Mouse (Mus musculus): ENCODE measurements around the gene Afap1l2. TPM values are rescaled to one million over a fixed set of nuclear protein-coding genes. Genes with fewer than 3 reads are reported as not detected.

The Afap1l2 gene
- polyA plus RNA-seq, 1 experiment from 2014 or later = 18.7 TPM

GRCm38 (mm10) chr19:56929392-56929791, 78.6 kb downstream of the Afap1l2 start:
- no peak for ATAC-seq (ENCODE audit: low read depth)
- 86% methylated on average over 3 of the region's 3 CpGs for WGBS

GRCm38 (mm10) chr19:56921744-56922143, 86.3 kb downstream of the Afap1l2 start:
- Histone ChIP-seq H3K4me3 (no peak overlapping the region), H3K9me3 (no peaks in the 10 kb centered on the region), H3K36me3 (no peaks in the 10 kb centered on the region), H3K27me3 (no peaks in the 10 kb centered on the region), H3K4me2 (no peak overlapping the region), H3K27ac (replicated peaks) (no peak overlapping the region), H3K9ac (no peak overlapping the region), H3K4me1 (replicated peaks) (no peaks in the 10 kb centered on the region)
- no peak for ATAC-seq (ENCODE audit: low read depth)
- 78% methylated on average over 5 of the region's 5 CpGs for WGBS

More at GRCm38 (mm10) chr19:56929392-56929791, 78.6 kb downstream of the Afap1l2 start:
- H3K9me3 ChIP-seq = no peaks in the 10 kb centered on the region
- no peak overlapping the region for H3K4me3 ChIP-seq
- H3K9ac ChIP-seq = no peak overlapping the region
- no peaks in the 10 kb centered on the region for H3K36me3 ChIP-seq
- no peaks in the 10 kb centered on the region for H3K4me1 ChIP-seq (replicated peaks)
- H3K4me2 ChIP-seq = no peak overlapping the region
- no peaks in the 10 kb centered on the region for H3K27me3 ChIP-seq
- H3K27ac ChIP-seq (replicated peaks) = no peak overlapping the region

GRCm38 (mm10) chr19:56920232-56920631, 87.8 kb downstream of the Afap1l2 start:
- Histone ChIP-seq H3K9ac (no peak overlapping the region), H3K36me3 (no peaks in the 10 kb centered on the region), H3K4me3 (no peak overlapping the region), H3K4me1 (replicated peaks) (no peaks in the 10 kb centered on the region), H3K4me2 (no peak overlapping the region), H3K27me3 (no peaks in the 10 kb centered on the region), H3K27ac (replicated peaks) (no peak overlapping the region), H3K9me3 (no peaks in the 10 kb centered on the region)
- ATAC-seq (ENCODE audit: low read depth) = no peak
- WGBS = 95% methylated on average over 13 of the region's 13 CpGs

- H3K4me2 ChIP-seq = no peak overlapping the region
- peak; percentile 56; the same call in 1 of the 2 replicates for ATAC-seq (ENCODE audit: low read depth)
- no peaks in the 10 kb centered on the region for H3K36me3 ChIP-seq
- no peak overlapping the region for H3K9ac ChIP-seq
- H3K4me1 ChIP-seq (replicated peaks) = no peaks in the 10 kb centered on the region
- H3K27me3 ChIP-seq = no peaks in the 10 kb centered on the region
- no peaks in the 10 kb centered on the region; the same call in 1 of the 2 replicates for H3K9me3 ChIP-seq
- H3K4me3 ChIP-seq = no peak overlapping the region
- WGBS = 28% methylated on average over 7 of the region's 7 CpGs
- no peak overlapping the region for H3K27ac ChIP-seq (replicated peaks)
Measured at GRCm38 (mm10) chr19:56919628-56920027, 88.4 kb downstream of the Afap1l2 start.

GRCm38 (mm10) chr19:56915084-56915483, 92.9 kb downstream of the Afap1l2 start:
- Histone ChIP-seq H3K4me3 (no peak overlapping the region), H3K9me3 (no peaks in the 10 kb centered on the region; the same call in 1 of the 2 replicates), H3K27ac (replicated peaks) (no peak overlapping the region), H3K9ac (no peak overlapping the region), H3K4me1 (replicated peaks) (peaks cover 11% of the 10 kb centered on the region; the same call in 1 of the 2 replicates), H3K27me3 (no peaks in the 10 kb centered on the region), H3K36me3 (no peaks in the 10 kb centered on the region), H3K4me2 (no peak overlapping the region)
- WGBS = 64% methylated on average over 6 of the region's 6 CpGs
- no peak for ATAC-seq (ENCODE audit: low read depth)

GRCm38 (mm10) chr19:56914658-56915057, 93.4 kb downstream of the Afap1l2 start:
- Histone ChIP-seq H3K36me3 (no peaks in the 10 kb centered on the region), H3K4me2 (no peak overlapping the region), H3K4me3 (no peak overlapping the region), H3K9ac (no peak overlapping the region), H3K27me3 (no peaks in the 10 kb centered on the region), H3K27ac (replicated peaks) (no peak overlapping the region), H3K4me1 (replicated peaks) (peaks cover 11% of the 10 kb centered on the region; the same call in 1 of the 2 replicates), H3K9me3 (no peaks in the 10 kb centered on the region; the same call in 1 of the 2 replicates)
- WGBS = 92% methylated on average over 3 of the region's 3 CpGs
- ATAC-seq (ENCODE audit: low read depth) = no peak

GRCm38 (mm10) chr19:56913761-56914160, 94.3 kb downstream of the Afap1l2 start:
- Histone ChIP-seq H3K9me3 (no peaks in the 10 kb centered on the region; the same call in 1 of the 2 replicates), H3K36me3 (no peaks in the 10 kb centered on the region), H3K4me2 (no peak overlapping the region), H3K4me3 (no peak overlapping the region), H3K27me3 (no peaks in the 10 kb centered on the region), H3K4me1 (replicated peaks) (peaks cover 13% of the 10 kb centered on the region; the same call in 1 of the 2 replicates), H3K27ac (replicated peaks) (no peak overlapping the region), H3K9ac (no peak overlapping the region)
- ATAC-seq (ENCODE audit: low read depth) = no peak
- 87% methylated on average over 4 of the region's 4 CpGs for WGBS

GRCm38 (mm10) chr19:56910561-56910960, 97.5 kb downstream of the Afap1l2 start:
- no peak overlapping the region for H3K4me2 ChIP-seq
- no peak overlapping the region; the same call in 1 of the 2 replicates for H3K27ac ChIP-seq (replicated peaks)
- no peak overlapping the region for H3K9ac ChIP-seq
- peaks cover 13% of the 10 kb centered on the region; the same call in 1 of the 2 replicates for H3K4me1 ChIP-seq (replicated peaks)
- no peaks in the 10 kb centered on the region; the same call in 1 of the 2 replicates for H3K9me3 ChIP-seq
- no peak overlapping the region for H3K4me3 ChIP-seq
- H3K27me3 ChIP-seq = no peaks in the 10 kb centered on the region
- no peak for ATAC-seq (ENCODE audit: low read depth)
- H3K36me3 ChIP-seq = no peaks in the 10 kb centered on the region
- WGBS = 57% methylated on average over 11 of the region's 11 CpGs

GRCm38 (mm10) chr19:56908472-56909270, 99.4 kb downstream of the Afap1l2 start:
- Histone ChIP-seq H3K4me2 (no peak overlapping the region), H3K36me3 (no peaks in the 10 kb centered on the region), H3K27ac (replicated peaks) (no peak overlapping the region), H3K9ac (no peak overlapping the region), H3K4me1 (replicated peaks) (peaks cover 13% of the 10 kb centered on the region; the same call in 1 of the 2 replicates), H3K9me3 (no peaks in the 10 kb centered on the region), H3K27me3 (no peaks in the 10 kb centered on the region), H3K4me3 (no peak overlapping the region)
- ATAC-seq (ENCODE audit: low read depth) = peak; percentile 34; the same call in 1 of the 2 replicates
- WGBS = 74% methylated on average over 17 of the region's 17 CpGs

- 58% methylated on average over 3 of the region's 3 CpGs for WGBS
- Histone ChIP-seq H3K27ac (replicated peaks) (no peak overlapping the region), H3K9ac (no peak overlapping the region), H3K27me3 (no peaks in the 10 kb centered on the region), H3K4me2 (no peak overlapping the region), H3K9me3 (no peaks in the 10 kb centered on the region), H3K4me1 (replicated peaks) (peaks cover 13% of the 10 kb centered on the region; the same call in 1 of the 2 replicates), H3K4me3 (no peak overlapping the region), H3K36me3 (no peaks in the 10 kb centered on the region)
- ATAC-seq (ENCODE audit: low read depth) = no peak
Measured at GRCm38 (mm10) chr19:56907850-56908249, 100.2 kb downstream of the Afap1l2 start.

GRCm38 (mm10) chr19:56905395-56905794, 102.6 kb downstream of the Afap1l2 start:
- H3K4me1 ChIP-seq (replicated peaks) = peaks cover 6% of the 10 kb centered on the region; the same call in 1 of the 2 replicates
- no peak overlapping the region for H3K27ac ChIP-seq (replicated peaks)
- no peak for ATAC-seq (ENCODE audit: low read depth)
- H3K36me3 ChIP-seq = no peaks in the 10 kb centered on the region
- H3K9me3 ChIP-seq = no peaks in the 10 kb centered on the region
- H3K4me3 ChIP-seq = no peak overlapping the region
- H3K9ac ChIP-seq = no peak overlapping the region
- no peaks in the 10 kb centered on the region for H3K27me3 ChIP-seq
- 88% methylated on average over 7 of the region's 7 CpGs for whole genome bisulfite sequencing
- no peak overlapping the region for H3K4me2 ChIP-seq

GRCm38 (mm10) chr19:56904095-56904494, 103.9 kb downstream of the Afap1l2 start:
- Histone ChIP-seq H3K27me3 (no peaks in the 10 kb centered on the region), H3K4me1 (replicated peaks) (peaks cover 3% of the 10 kb centered on the region; the same call in 1 of the 2 replicates), H3K36me3 (no peaks in the 10 kb centered on the region), H3K27ac (replicated peaks) (no peak overlapping the region), H3K9ac (no peak overlapping the region), H3K4me3 (no peak overlapping the region), H3K9me3 (no peaks in the 10 kb centered on the region), H3K4me2 (no peak overlapping the region)
- no peak for ATAC-seq (ENCODE audit: low read depth)
- WGBS = 81% methylated on average over 3 of the region's 3 CpGs
